Mouse (Mus musculus) bone marrow, adult 2 months (tissue): ENCODE measurements around the gene Syt1. TPM values are rescaled to one million over a fixed set of nuclear protein-coding genes. Genes with fewer than 3 reads are reported as not detected.

Experiments used
- H3K27ac ChIP-seq: fragments of 200-500 bp; 2 replicates; pipeline ENCODE4 v1.5.1; 2012; ENCODE audit warnings: low read depth, mild to moderate bottlenecking, control low read depth, inconsistent platforms, low read length; ENCODE audit not compliant: control insufficient read depth, poor library complexity, insufficient read depth
- H3K4me1 ChIP-seq: fragments of 200-500 bp; 2 replicates; pipeline ENCODE4 v1.6.1; 2011; ENCODE audit warnings: low read length; ENCODE audit not compliant: control insufficient read depth, insufficient read depth
- H3K4me3 ChIP-seq: fragments of 200-500 bp; replicated peaks from 2 replicates; pipeline ENCODE3; 2011; ENCODE audit warnings: mild to moderate bottlenecking, low read depth, low read length, control low read depth; ENCODE audit not compliant: control insufficient read depth
- CTCF ChIP-seq: fragments of 200-500 bp; IDR thresholded peaks from 2 replicates; pipeline ENCODE4 v1.5.1; 2011; ENCODE audit warnings: low read length, control low read depth; ENCODE audit not compliant: control insufficient read depth, insufficient read depth
- POLR2A ChIP-seq: fragments of 200-500 bp; IDR thresholded peaks from 2 replicates; pipeline ENCODE4 v1.6.1; 2011; ENCODE audit warnings: low read depth, mild to moderate bottlenecking, control low read depth, low read length, borderline replicate concordance; ENCODE audit not compliant: control insufficient read depth
- WGBS: fragments of 180-500 bp; shearing (Covaris S2); methylation state at CpG from one replicate; pipeline ENCODE4 v1.1.7; 2018; 5-methylcytosine and 5-hydroxymethylcytosine counted together
- polyA plus RNA-seq: library from polyadenylated mRNA; stranded (reverse); fragments of >200 nt; gene quantifications from 2 replicates; pipeline ENCODE4 v1.2.4, GENCODE M21; 2011; ENCODE audit warnings: low replicate concordance; ENCODE audit not compliant: missing spikeins, insufficient read depth, insufficient read length

Syt1 gene
- polyA plus RNA-seq, 1 experiment: 0.42 TPM

DNA sequence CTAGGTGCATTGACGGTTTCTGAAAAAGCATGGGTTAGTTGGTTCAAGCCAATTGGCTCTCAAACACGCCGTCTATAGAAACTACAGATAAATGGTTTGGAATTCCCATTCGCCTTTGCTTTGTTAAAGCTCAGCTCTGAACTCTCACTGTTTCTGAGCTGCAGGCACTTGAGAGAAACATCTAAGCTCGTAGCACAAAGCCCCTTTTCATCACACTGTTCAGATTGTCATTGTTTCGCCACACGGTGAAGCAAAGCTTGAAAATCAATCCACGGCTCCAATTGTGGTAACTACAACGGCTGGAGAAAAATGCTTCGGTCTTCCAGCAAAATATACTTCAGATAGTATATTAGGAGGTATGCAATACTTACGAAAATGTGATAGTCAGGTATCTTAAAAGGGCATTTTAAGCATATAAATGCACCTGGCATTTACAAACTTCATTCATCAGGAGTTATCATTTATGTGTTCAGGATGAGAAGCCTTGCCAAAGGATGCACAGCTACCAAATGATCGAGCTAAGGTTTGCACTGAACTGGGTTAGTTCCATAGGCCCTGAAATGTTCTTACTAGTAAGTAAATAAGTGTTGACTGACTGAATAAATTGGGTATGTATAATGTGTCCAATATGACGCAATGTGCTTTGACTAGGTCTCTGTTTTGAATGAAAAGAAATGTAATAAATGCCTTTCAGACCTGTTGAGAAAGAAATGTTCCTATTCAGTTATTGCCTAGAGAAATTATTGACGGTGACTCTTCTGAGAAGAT, 309.2 kb downstream of the Syt1 start:
- 80% methylated on average over 14 of the region's 14 CpGs for WGBS
- H3K4me3 ChIP-seq: no peak overlapping the region
- H3K27ac ChIP-seq: no peak overlapping the region

DNA sequence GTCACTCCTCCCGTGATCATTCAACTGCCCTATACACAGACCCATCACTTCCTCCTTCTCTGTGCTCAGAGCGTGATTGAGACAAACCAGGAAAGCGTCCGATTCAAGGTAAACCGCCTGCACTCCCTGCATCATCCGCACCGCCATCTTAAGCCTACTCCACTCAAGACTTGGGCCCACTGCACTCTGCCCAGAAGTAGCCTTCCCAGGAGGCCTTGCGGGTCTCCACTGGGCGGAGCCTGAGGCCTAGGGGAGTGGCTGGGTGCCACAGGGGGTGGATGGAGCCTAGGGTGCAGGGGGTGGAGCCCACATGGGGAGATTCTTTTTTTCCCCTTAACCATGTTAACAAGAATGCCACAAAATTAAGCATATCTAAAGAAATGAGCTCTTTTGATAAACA, 310.8 kb downstream of the Syt1 start, which contains the start of gene Gm5136:
Gm5136 (minus strand) TSS at position 215 of the 400 bp plus-strand sequence.
- Histone ChIP-seq H3K4me1 (no peaks in the 10 kb centered on the region), H3K27ac (no peak within 1 kb of the TSS), H3K4me3 (no peak within 1 kb of the TSS)
- TF ChIP-seq CTCF (no peak), POLR2A (no peak)
- WGBS: 82% methylated on average over 9 of the region's 9 CpGs

More for the DNA sequence above, 309.2 kb downstream of the Syt1 start:
- TF ChIP-seq POLR2A: no peak
- no peak for TF ChIP-seq CTCF
- H3K4me1 ChIP-seq: no peaks in the 10 kb centered on the region

- Histone ChIP-seq H3K4me3 (no peak overlapping the region), H3K4me1 (no peaks in the 10 kb centered on the region), H3K27ac (no peak overlapping the region)
- 60% methylated on average over 5 of the region's 5 CpGs for WGBS
- TF ChIP-seq CTCF (no peak), POLR2A (no peak)
Measured at GRCm38 (mm10) chr10:108697062-108697461, 313.7 kb downstream of the Syt1 start.

GRCm38 (mm10) chr10:108690954-108691353, 319.8 kb downstream of the Syt1 start:
- Histone ChIP-seq H3K4me3 (no peak overlapping the region), H3K27ac (no peak overlapping the region), H3K4me1 (no peaks in the 10 kb centered on the region)
- 72% methylated on average over 9 of the region's 9 CpGs for WGBS
- TF ChIP-seq CTCF: no peak
- no peak for TF ChIP-seq POLR2A

DNA sequence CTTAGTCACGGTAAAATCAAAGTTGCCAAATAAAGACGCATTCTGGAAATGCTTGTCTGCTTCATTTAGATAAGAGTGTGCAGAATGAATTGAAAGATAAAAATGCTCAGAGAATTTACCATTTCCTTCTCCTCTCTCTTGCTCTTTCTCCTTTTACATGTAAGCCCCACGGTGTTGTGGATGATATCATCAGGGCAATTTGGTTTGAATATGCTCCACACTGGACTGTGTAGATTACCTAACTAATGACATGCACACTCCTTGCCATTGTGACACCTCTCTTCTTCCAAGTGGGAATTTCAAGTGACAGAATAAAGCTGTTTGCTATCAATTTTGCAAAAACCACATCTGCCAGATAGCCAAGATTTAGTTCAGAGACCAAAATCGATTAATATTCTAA, 324.1 kb downstream of the Syt1 start:
- no peaks in the 10 kb centered on the region for H3K4me1 ChIP-seq
- WGBS: 72% methylated on average over 4 of the region's 4 CpGs
- H3K4me3 ChIP-seq: no peak overlapping the region
- TF ChIP-seq CTCF (no peak), POLR2A (no peak)
- no peak overlapping the region for H3K27ac ChIP-seq

DNA sequence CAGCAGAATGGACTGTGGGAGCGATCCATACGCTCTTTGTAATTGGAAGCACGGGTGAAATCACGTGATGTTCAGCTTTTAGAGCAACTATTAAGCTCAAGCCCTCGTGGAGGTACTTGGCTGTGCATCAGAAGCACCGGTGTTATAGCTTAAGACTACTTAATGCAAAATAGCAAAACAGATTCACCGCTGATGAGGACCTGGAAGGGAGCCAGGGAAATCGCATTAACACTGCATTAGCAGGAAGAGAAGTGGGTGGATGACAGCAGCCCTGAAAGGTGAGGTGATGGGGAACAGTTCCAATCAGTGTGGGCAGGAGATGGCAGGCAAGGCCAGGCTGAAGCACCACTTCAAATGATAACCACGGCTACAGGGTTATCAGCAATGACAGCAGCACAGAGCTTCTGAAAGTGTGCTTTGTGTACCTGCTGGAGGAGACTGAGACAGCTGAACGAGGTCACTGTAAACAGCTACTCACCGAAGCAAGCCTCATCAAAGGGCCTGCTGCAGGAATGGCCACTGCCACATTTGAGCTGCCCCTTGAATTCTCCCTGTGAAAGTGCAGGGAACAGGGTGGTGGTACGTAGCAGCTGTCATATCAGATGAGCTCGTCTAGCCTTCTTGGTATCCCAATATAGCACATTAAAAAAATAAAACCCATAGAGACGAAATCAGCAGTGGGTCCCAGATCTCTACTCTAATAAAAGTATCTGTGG, 330.9 kb downstream of the Syt1 start:
- Histone ChIP-seq H3K4me3 (no peak overlapping the region), H3K4me1 (no peaks in the 10 kb centered on the region), H3K27ac (no peak overlapping the region)
- TF ChIP-seq POLR2A: no peak
- no peak for TF ChIP-seq CTCF
- 66% methylated on average over 14 of the region's 14 CpGs for WGBS

DNA sequence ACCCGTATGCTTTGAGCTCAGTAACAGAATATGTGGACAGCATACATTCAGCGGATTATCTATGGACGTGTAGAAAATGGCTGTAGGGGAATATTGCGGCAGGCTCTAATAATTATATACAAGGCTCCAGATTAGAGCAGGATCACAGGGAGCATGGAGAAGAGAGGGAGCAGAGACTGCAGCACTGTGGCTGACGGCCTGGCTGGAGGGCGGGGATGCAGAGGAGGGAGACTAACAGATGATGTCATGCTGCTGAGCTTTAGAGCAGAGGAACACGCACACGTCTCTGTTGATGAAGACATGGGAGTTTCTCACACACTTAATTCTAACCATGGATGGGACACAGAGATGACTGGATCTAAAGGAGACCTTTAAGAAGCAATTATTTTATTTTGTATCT, 333.7 kb downstream of the Syt1 start:
- H3K27ac ChIP-seq: no peak overlapping the region
- H3K4me3 ChIP-seq: no peak overlapping the region
- TF ChIP-seq CTCF (no peak), POLR2A (no peak)
- 85% methylated on average over 8 of the region's 8 CpGs for WGBS
- H3K4me1 ChIP-seq: no peaks in the 10 kb centered on the region

DNA sequence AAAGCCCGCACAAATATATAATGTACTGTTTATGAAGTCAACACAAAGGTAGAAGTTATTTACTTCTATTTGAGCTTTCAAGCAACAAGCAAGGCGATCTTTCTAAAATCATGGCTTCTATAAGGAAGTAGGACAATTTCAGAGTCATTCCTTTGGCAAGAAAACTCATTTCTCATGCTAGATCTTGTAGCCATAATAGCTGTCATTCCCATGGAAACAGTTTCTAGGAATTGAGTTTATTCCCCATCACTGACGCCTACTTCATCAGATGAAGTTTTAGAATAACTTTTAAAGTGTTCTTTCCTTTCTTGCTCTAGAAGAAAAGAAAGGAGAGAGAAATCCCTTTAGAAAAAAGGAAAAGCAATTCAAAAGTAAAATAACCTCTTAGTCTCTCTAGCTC, 341.8 kb downstream of the Syt1 start:
- Histone ChIP-seq H3K27ac (no peak overlapping the region), H3K4me1 (no peaks in the 10 kb centered on the region), H3K4me3 (no peak overlapping the region)
- no peak for TF ChIP-seq POLR2A
- no peak for TF ChIP-seq CTCF
- WGBS: 78% methylated on average over 3 of the region's 3 CpGs
